Mouse (Mus musculus): Measurements from ENCODE around the gene Ccn1.
A peak's percentile ranks its signal among the peaks of the same experiment; 100 is the strongest.

The Ccn1 gene

GRCm38 (mm10) chr3:145619621-145620365 lies 30.0 kb downstream of the Ccn1 start:
- DNase-seq (ENCODE audit: low spot score in 2 of 2): no peak

- no peak for DNase-seq (ENCODE audit: low spot score in 2 of 2)
Measured at GRCm38 (mm10) chr3:145618299-145618698, 31.5 kb downstream of the Ccn1 start.

GRCm38 (mm10) chr3:145614362-145615115 lies 35.2 kb downstream of the Ccn1 start:
- DNase-seq (ENCODE audit: low spot score in 2 of 2): no peak

GRCm38 (mm10) chr3:145613234-145613633 lies 36.5 kb downstream of the Ccn1 start:
- no peak for DNase-seq (ENCODE audit: low spot score in 2 of 2)

GRCm38 (mm10) chr3:145612662-145613061 lies 37.1 kb downstream of the Ccn1 start:
- no peak for DNase-seq (ENCODE audit: low spot score in 2 of 2)

- DNase-seq (ENCODE audit: low spot score in 2 of 2): no peak
Measured at GRCm38 (mm10) chr3:145608320-145608719, 41.5 kb downstream of the Ccn1 start.

GRCm38 (mm10) chr3:145605437-145606123 lies 44.2 kb downstream of the Ccn1 start:
- DNase-seq (ENCODE audit: low spot score in 2 of 2): no peak

GRCm38 (mm10) chr3:145602410-145603206 lies 47.2 kb downstream of the Ccn1 start:
- DNase-seq (ENCODE audit: low spot score in 2 of 2): peak in 1 of 2 experiments; percentile 7

GRCm38 (mm10) chr3:145601345-145601744 lies 48.4 kb downstream of the Ccn1 start:
- DNase-seq (ENCODE audit: low spot score in 2 of 2): no peak

GRCm38 (mm10) chr3:145600801-145601200 lies 49.0 kb downstream of the Ccn1 start:
- DNase-seq (ENCODE audit: low spot score in 2 of 2): no peak

GRCm38 (mm10) chr3:145599059-145599458 lies 50.7 kb downstream of the Ccn1 start:
- DNase-seq (ENCODE audit: low spot score in 2 of 2): no peak
